Mouse (Mus musculus): ENCODE measurements around the gene S100a2. TPM values are rescaled to one million over a fixed set of nuclear protein-coding genes. Genes with fewer than 3 reads are reported as not detected.

Gene S100a2
- not detected for total RNA-seq (2021)
- long read RNA-seq, experiment 1 = 0 reads
- long read RNA-seq, experiment 2 = 0 reads

DNA sequence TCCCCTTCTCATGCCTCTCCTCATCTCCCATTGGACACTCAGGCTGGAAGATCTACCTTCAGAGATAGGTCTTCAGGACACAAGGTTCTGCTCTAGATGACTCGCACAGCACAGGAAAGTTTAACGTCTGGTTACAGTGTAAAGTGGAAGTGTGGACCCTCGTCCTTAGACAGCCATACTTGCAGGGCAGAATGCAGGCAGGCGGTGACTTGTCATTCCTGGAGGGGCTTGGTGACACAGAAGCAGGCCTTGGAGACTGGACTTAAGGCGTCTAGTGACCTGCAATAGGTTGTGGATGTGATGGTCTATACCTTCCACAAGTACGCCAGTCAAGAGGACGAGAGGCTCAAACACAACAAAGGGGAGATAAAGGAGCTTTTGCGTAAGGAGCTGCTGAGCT is at the start of gene S100a2:
Gene S100a2, plus strand, starts transcription at position 301 of the 400 bp plus-strand sequence.
- DNase-seq = no peak
- intact Hi-C loops (cut with DNase I; ENCODE audit: low total_unique reads) = no loop called here

DNA sequence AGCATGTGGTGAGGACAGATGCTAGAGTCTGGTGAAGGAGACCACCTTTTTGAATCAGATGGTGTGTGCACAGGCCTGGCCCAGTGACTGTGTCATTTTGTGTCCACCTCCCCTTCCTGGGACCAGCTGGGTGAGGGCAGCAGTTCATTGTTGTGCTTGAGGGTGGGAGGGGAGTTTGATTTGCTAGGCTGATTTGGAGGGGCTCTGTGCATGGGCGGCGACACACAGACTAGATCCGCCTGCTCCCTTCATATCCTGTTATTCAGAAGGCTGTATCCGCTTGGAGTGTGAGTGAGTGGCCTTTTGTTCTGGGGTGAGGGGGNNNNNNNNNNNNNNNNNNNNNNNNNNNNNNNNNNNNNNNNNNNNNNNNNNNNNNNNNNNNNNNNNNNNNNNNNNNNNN is 49.1 kb upstream of the S100a2 start:
- intact Hi-C loops (cut with DNase I; ENCODE audit: low total_unique reads) = no loop called here
- no peak for DNase-seq

DNA sequence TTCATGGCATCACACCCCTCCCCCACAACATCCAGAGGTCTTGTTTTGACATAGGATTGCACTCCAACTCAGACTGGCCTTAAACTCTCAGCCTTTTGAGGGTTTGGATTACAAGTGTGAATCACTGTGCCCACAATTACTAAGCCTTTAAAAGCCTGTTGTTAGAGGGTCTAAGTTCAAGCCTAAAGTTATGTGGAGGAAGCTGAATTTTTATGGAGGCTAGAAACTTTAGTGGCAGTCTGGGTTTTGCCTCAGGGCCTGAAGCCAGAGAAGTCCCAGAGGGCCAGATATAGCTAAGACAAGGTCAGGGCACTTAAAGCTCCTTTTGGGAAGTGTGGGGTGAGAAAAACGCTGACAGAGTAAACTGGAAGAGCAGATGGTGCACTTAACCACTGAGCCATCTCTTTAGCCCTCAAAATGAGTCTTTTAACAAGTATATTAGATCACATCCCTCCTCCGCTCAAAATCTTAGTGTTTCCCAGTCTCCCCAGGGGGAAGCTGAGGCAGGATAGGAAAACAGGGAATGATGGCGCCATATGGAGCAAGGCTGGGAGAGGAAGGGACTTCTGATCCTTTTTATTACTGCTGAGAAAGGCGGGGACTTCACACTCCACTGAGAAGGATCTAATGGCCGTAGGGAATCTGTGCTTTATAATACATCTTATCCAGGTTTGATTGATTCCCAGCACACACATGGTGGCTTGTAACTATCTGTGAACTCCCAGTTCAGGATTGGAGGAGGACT is 40.2 kb upstream of the S100a2 start:
- intact Hi-C loops (cut with DNase I; ENCODE audit: low total_unique reads) = no loop called here
- DNase-seq = no peak

DNA sequence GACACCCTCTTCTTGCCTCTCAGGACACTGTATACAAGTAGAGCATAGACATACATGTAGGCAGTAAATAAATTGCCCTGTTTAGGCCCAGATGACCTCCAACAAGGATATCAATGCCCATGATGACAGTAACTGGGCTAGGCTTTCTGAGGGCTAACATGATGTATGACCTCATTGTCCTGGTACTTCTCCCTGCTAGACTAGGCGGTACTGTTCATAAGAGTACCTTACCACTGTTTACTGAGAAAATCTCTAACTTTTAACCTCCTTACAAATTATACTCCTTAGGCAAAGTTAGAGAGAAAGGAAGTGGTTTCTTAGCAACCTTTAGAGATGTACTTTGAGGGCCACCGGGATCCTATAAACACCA is 39.6 kb upstream of the S100a2 start:
- intact Hi-C loops (cut with DNase I; ENCODE audit: low total_unique reads) = no loop called here
- no peak for DNase-seq

DNA sequence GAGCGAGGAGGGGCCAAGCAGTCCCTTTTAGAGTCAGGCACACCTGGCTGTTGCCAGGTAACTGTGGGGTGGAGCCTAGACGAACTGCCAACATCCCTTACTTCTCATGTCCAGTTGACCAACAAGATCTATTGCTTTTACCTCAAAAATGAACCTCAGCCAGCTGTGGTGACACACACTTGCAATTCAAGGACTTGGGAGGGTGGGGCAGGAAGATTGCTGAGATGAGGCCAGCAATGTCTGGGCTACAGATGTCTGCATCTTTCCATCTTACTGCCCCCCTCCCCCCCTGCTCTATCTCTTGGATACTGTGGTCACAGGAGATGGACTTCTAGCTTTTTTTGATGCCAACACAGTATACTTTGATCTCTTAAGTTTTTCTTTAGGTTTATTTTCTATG is 37.8 kb upstream of the S100a2 start:
- DNase-seq = no peak
- intact Hi-C loops (cut with DNase I; ENCODE audit: low total_unique reads) = no loop called here

DNA sequence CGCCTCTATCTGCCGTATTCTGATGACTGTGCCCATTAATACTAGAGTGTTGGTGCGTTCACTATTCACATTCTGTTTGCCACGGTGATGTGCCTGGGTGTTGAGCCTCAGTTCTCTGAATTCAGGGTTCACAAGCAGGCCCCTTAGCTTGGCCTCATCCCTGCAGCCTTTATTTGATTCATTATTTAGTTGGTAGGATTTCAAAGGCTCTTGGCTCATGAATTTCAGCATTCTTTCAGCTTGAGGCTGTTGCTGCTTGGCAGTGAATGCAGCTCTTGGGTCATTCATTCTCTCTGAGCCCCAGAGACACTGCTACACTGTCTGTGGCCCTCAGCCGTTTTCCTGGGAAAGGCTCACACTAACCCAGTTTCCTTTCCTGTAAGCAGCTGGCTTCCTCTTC is 34.1 kb upstream of the S100a2 start:
- intact Hi-C loops (cut with DNase I; ENCODE audit: low total_unique reads) = no loop called here

DNA sequence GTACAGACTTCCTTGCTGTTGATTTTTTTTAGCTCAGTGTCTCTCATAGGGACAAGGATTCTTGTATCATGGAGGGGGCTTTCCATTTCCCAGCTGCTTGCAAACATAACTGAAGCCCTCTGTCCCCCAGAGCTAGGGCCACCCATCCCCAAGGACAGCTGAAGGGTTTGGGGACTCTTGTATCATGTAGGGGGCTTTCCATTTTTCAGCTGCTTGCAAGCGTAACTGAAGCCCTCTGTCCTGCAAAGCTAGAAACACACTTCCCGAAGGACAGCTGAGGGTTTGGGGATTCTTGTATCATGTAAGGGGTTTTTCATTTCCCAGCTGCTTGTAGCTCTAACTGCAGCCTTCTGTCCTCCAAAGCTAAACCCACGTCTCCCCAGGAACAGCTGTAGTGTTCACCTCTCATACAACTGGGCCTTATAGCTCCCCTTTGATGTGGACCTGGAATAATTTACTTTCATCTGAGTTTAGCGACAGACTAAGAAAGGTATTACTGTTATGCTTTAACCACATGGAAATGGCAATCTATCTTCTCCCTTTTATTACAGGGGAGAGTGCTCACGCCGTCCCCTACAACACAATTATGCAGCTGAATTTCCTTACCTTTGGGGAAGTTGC is 29.9 kb upstream of the S100a2 start, which contains the start of gene S100a3:
Gene S100a3, plus strand, starts transcription at position 571 of the 621 bp plus-strand sequence.
- DNase-seq = no peak
- intact Hi-C loops (cut with DNase I; ENCODE audit: low total_unique reads) = no loop called here

More for the DNA sequence above, 34.1 kb upstream of the S100a2 start:
- peak; percentile 56 for DNase-seq

DNA sequence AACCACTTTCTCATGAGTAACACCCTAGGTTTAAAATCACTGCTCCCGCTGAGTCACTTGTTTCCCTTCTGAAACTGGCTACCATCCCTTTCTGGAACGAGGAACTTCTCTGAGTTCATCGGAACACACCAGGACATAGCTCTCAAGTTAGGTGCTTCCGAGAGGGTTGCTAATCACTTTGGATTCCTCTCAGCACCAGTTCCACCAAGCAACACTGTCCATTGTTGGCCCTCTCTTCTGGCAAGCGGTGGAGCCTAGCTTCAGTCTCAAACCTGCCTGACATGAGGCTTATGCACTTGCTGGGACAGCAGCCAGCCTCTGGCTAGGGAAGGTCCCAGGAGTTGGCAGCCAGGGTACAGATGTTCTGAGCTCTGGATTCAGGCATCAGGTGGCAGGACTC is 15.4 kb upstream of the S100a2 start:
- DNase-seq = peak; percentile 48
- intact Hi-C loops (cut with DNase I; ENCODE audit: low total_unique reads) = no loop called here

DNA sequence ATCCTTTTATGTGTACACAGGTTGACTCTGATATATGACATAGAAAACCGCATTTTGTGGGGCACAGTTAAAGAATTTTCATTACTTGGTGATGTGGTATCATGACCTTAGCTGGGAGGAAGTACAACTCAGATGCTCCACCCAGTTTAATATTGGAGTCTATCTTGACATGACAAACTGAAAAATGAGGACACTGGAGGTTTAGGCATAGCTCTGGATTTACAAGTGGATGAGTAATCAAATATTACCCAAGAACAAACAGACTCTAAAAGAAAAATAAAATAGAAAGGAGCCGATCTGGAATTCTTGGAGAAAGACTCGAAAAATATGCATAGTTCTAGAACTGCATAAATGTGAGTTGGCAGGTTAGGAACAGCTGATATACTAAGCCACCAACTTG is 14.7 kb upstream of the S100a2 start:
- no peak for DNase-seq
- intact Hi-C loops (cut with DNase I; ENCODE audit: low total_unique reads) = no loop called here

DNA sequence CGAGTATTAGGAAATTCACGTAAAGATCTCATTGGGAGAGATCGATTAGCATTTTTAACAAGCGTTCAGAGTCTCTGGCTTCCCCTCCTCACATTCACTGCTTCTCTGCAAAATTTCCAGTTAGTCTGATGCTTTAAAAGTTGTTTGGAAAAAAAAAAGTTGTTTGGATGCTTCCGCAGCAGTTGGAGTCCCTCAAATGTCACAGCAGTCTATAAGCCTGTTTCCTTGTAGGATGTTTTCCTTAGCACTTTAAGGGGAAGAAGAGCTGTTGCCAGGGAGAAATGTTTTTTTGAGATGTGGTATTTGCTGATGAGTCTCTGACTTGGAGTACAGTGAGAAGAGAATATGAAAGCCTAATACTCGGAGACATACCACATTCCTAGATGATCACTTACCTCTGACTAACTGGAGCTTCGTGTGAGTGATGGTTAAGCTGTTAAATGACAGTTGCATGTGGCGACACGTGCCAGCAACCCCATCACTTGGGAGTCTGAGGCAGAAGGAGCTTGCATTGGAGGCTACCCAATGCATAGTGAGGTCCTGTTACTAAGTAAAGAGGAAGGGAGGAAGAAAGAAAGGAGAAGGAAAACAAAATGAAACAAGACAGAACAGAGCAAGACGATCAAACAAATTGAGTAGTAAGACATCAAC is 13.6 kb upstream of the S100a2 start:
- no peak for DNase-seq
- intact Hi-C loops (cut with DNase I; ENCODE audit: low total_unique reads) = no loop called here

DNA sequence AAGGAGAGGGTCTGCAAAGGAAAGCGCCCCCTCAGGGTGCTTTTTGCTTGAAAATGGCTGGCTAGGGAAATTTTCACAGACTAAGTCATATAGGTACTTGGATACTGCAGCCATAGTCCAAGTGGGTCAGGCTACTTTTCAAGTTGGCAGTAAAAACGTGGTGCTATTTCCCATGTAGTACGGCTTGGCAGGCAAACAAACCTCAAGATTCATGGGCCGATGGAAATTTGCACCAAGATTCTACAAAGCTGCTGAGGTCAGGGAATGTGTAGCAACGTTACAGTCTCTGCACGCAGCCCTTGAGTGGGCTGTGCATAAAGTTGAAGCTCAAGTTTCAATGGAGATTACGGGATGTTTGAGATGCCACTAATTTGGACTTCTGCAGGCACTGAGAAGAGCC is 10.6 kb upstream of the S100a2 start:
- intact Hi-C loops (cut with DNase I; ENCODE audit: low total_unique reads) = no loop called here
- no peak for DNase-seq

DNA sequence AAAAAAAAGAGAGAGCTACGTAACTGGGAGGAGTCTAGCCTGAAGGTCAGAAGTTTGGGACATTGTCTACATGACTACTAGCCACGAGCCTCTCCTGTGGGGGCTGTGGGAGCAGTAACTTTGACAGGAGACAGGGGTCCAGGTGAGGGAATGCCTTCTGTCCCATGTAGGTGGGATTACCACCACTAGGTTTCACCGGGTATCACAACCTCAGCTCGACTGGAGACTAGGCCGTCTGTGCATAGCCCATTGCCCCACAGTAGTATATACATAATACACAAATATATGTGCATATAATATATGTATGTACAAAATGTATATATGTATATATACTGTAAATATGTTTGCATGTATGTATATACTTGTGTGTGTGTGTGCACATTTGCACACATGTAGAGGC is 8.9 kb upstream of the S100a2 start:
- intact Hi-C loops (cut with DNase I; ENCODE audit: low total_unique reads) = loop anchor here (5.0 kb wide), 2 partner anchors 36 to 54 kb away; partner anchors contain the start of gene S100a14
- DNase-seq = no peak

DNA sequence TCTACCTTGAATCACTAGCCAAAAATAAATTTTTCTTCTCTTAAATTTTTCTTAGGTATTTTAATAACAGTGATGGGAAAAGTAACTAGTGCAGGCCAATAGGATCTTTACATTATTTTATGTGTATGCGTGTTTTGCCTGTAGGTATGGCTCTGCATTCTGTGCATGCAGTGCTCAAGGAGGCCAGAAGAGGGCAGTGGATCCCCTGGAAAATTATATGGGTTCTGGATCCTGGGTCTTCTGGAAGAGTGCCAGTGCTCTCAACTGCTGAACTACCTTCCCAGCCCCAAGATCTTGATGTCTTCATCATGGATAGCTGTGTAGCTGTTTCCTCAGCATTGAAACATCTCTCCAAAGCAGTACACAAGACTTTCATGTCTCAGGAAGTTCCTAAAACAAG is 7.9 kb upstream of the S100a2 start:
- intact Hi-C loops (cut with DNase I; ENCODE audit: low total_unique reads) = loop anchor here (5.0 kb wide), 2 partner anchors 35 to 55 kb away; partner anchors contain the start of gene S100a14

DNA sequence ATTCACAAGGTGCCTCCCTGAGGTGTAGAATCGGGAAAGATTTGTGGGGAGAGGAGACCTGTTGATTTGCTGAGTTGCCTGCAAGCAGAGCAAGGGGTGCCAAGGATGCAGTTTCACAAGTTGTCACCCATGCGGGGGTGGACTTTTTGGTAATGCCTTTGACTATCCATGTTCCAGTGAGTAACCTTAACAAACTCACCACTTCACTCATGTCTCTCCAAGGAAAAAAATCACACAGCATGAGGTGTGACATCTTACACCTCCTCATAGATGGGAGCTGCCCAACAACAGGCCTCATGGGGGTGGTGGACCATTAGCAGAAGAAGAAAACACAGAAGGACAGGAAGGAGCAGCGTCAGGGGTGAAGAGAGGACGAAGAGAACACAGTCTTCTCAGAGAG is 7.5 kb upstream of the S100a2 start:
- DNase-seq = no peak
- intact Hi-C loops (cut with DNase I; ENCODE audit: low total_unique reads) = loop anchor here (5.0 kb wide), 2 partner anchors 35 to 55 kb away; partner anchors contain the start of gene S100a14

More for the DNA sequence above, 7.9 kb upstream of the S100a2 start:
- no peak for DNase-seq

DNA sequence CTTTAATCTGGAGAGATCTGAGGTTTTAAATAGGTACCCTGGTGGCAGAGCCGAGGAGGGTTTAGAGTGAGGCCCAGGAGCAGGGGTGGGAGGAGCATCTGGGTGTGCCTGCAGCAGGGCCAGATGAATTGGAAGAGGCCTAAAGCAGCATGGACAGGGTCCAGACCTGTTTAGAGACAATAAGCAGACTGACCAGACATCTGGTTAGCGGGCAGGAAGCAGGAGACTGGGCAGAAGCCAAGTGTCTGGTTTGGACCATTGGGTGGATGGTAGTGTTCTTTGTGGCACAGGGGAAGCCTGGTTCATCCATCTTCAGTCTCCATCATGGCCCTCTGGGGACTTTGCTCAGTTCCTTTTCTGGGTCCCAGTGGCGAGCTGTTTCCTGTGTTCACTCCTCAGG is 6.2 kb upstream of the S100a2 start:
- DNase-seq = no peak
- intact Hi-C loops (cut with DNase I; ENCODE audit: low total_unique reads) = loop anchor here (5.0 kb wide), 2 partner anchors 33 to 57 kb away; partner anchors contain the start of gene S100a14

DNA sequence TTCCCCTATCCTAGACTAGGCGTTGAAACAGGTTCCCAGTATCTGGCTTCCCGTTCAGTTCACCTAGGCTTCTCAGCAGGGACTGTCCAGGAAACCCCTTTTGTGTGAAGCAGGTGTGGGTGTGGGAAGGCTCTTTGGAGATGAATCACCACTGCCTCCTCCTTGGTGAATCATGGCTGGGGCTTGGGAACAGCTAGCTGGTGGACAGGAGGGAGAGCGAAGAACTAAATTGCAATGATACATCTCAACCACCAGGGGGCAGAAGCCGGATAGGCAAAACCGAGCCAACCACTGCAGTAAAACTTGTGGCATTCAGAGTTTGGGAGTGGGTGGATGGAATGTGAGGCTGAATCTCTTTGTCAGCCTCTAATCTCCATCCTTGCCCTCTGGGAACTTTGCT is 4.5 kb upstream of the S100a2 start:
- intact Hi-C loops (cut with DNase I; ENCODE audit: low total_unique reads) = no loop called here
- peak; percentile 63 for DNase-seq

DNA sequence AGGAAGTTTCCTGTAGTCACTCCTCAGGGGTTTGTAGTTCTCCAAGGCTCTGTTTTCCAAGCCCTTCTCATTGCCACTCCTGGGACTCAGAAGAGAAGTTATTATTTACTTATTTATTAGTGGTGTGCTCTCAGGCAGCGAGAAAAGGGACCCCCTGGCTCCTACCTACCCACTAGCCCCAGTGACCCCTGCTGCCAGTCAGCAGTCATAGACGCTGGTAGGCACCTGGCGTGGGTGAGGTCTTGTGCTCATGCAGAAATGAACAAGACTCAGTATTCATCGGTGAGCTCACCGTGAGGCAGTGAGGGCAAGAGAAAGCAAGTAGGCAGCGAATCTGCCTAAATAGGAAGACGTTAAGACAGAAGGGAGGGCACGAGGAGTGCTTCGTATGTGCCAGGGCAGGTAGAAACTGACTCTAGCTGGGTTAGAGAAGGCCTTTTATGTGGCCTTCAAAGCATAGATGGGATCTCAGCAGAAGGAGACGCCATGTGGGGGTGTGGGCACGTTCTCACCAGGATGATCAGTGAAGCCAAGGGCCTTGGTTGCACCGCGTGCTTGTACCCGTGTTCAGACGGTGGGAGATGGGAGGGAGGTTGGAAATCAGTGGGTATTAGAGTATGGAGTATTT is 3.9 kb upstream of the S100a2 start:
- intact Hi-C loops (cut with DNase I; ENCODE audit: low total_unique reads) = no loop called here

DNA sequence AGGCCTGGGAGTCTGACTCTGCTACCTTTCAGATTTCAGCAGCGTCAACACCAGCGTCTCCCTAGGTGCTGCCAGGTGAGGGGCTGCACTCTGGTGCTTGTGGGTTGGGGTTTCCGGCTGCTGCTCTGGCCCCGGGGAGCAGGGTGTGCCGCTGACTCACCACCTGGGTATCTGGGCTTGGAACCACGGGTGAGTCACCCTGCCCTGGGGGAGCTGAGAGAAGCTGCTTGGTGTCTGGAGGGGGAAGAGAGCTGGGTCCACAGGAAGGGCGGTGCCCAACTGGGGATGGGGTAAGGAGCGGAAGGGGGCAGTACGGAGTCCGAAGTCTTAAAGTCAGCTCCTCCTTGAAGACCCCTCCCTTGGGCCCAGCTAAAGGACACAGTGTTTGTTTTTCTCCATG is 3.1 kb upstream of the S100a2 start:
- peak; percentile 83 for DNase-seq
- intact Hi-C loops (cut with DNase I; ENCODE audit: low total_unique reads) = no loop called here

More for the DNA sequence above, 3.9 kb upstream of the S100a2 start:
- DNase-seq = no peak

DNA sequence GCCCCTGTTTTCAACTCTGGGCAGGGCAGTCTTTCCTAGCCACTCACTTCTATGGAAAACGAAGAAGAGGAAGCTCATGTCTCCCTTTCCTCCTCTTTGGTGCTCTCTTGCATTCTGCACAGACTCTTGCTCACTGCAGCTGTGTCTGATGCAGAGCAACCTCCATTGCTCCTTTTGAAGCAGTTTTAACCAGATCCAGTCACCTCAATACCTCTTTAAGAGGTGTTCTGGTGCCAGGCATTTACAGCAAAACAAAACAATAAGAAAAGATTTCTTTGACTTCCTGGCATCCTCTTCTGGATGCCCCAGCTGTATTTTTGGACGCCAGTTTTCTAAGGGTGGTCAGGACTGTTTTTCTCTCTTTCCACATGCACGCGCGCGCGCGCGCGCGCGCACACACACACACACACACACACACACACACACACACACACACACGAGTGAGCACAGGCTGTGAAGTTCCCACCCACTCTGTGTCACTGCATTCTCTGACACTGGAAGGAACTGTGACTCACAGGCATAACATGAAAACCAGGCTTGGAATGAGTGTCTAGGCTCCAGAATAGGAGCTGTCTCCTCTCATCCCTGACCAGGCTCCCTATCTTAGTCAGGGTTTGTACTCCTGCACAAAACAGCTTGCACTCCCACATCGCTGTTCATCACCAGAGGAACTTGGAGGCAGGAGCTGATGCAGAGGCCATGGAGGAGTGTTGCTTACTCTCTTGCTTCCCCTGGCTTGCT is 2.5 kb upstream of the S100a2 start:
- intact Hi-C loops (cut with DNase I; ENCODE audit: low total_unique reads) = no loop called here
- peak; percentile 11 for DNase-seq

Measured in gastrocnemius, postnatal 14 days (tissue).